Mouse (Mus musculus) stomach, embryonic 15.5 days (tissue): ENCODE results near the gene Ccr10. TPM values are rescaled to one million over a fixed set of nuclear protein-coding genes. Genes with fewer than 3 reads are reported as not detected.
A peak's percentile ranks its signal among the peaks of the same experiment; 100 is the strongest.

Experiments
- ATAC-seq: fragments of 200-750 bp; cut with Nextera tagmentation; 2 replicates; pipeline ENCODE4 v1.8.0; 2017; ENCODE audit warnings: low read depth, moderate number of reproducible peaks, moderate TSS enrichment; ENCODE audit not compliant: insufficient read depth, low FRiP score
- H3K27ac ChIP-seq: fragments of 300-500 bp; sonication (generic); 2 replicates; pipeline ENCODE4 v1.5.1; 2015; ENCODE audit warnings: mild to moderate bottlenecking, inconsistent platforms
- H3K27me3 ChIP-seq: fragments of 300-500 bp; sonication (generic); replicated peaks from 2 replicates; pipeline ENCODE4 v1.6.1; 2015; ENCODE audit warnings: inconsistent platforms
- H3K36me3 ChIP-seq: fragments of 300-500 bp; sonication (generic); 2 replicates; pipeline ENCODE4 v1.6.1; 2015; ENCODE audit warnings: inconsistent platforms
- H3K4me1 ChIP-seq: fragments of 300-500 bp; sonication (generic); 2 replicates; pipeline ENCODE4 v1.6.1; 2015; ENCODE audit warnings: inconsistent platforms
- H3K4me2 ChIP-seq: fragments of 300-500 bp; sonication (generic); 2 replicates; pipeline ENCODE4 v1.6.1; 2015; ENCODE audit warnings: mild to moderate bottlenecking, inconsistent platforms
- H3K4me3 ChIP-seq: fragments of 300-500 bp; sonication (generic); replicated peaks from 2 replicates; pipeline ENCODE4 v1.5.1; 2015; ENCODE audit warnings: inconsistent platforms
- H3K9ac ChIP-seq: fragments of 300-500 bp; sonication (generic); 2 replicates; pipeline ENCODE4 v1.6.1; 2015; ENCODE audit warnings: inconsistent platforms
- H3K9me3 ChIP-seq: fragments of 300-500 bp; sonication (generic); 2 replicates; pipeline ENCODE4 v1.6.1; 2016; ENCODE audit warnings: inconsistent platforms
- WGBS: fragments of 180-500 bp; shearing (Covaris S2); methylation state at CpG from one replicate; pipeline ENCODE4 v1.1.7; 2015; 5-methylcytosine and 5-hydroxymethylcytosine counted together
- polyA plus RNA-seq: library from polyadenylated mRNA; unstranded; fragments of >200 nt; fragmentation: Nextera tagmentation; extraction: Ambion mirVana; gene quantifications from 2 replicates; pipeline ENCODE4 v1.2.1, GENCODE M21; 2015

Ccr10 gene
- polyA plus RNA-seq, result 0.19 and 0.34 TPM in 2 replicates

DNA sequence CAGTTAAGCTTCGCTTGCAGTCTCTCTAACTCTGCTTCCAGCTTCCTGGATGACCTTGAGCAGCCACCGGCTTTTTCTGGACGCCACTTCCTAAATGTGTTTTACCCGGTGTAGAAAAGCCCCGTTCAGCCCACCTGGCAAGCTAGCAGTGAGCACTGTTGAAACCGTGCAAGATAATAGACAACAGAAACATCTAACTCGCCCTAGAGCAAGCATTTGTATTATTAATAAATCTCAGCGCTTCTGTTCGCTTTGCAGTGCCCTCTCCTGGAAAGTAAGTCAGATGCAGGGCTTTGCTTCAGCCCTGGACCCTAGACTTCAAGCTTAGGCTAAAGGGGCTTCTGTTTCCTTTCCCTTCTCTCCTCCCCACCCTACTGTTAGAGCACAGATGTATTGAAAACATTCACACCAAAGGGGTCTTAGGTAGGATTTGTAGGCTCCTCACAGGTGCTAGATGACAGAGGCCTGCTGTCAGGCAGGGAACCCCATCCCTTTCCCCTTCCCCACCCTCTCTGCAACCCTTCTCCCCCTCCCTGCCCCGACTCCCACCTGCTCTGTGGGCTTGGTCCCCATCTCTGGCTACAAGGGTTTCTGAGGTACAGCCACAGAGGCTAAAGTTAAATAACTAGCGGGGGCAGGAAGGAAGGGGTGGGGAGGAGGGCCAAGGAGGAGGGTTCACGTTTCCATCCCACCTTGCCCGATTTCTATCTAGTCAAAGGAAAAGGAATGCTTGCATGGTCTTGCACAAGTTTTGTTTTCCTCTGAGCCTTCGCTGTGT, at the start of gene Ccr10:
Gene Ccr10, minus strand, starts transcription at position 593 of the 778 bp plus-strand sequence.
- no peak for ATAC-seq
- WGBS, result 20% methylated on average over 14 of the region's 14 CpGs

DNA sequence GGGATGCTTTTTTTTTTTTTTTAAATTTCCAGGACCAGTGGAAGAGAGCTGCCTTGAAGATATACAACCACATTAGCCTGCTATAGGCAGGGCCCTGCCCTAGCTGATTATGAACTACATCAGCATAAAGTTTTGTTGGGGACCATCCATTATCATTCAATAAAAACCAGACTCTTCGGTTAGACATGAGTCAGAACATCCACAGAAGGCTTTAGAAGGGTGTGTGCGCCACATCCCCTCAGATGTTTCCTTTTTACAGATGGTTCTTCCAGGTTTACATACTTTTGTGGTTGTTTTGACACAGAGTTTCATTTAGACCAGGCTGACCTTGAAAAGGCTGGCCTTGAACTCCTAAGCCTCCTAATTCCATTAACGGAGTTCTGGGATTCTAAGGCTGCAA, 49.1 kb upstream of the Ccr10 start:
- 77% methylated on average over 3 of the region's 3 CpGs for WGBS
- H3K9ac ChIP-seq, result no peak overlapping the region
- 0 out of 2 replicates have a peak, but pooled peaks cover 8% of the 10 kb centered on the region for H3K4me1 ChIP-seq
- no peak for ATAC-seq
- no peaks in the 10 kb centered on the region for H3K36me3 ChIP-seq
- H3K4me3 ChIP-seq, result no peak overlapping the region
- no peak overlapping the region for H3K4me2 ChIP-seq
- no peaks in the 10 kb centered on the region for H3K9me3 ChIP-seq
- no peaks in the 10 kb centered on the region for H3K27me3 ChIP-seq
- H3K27ac ChIP-seq, result no peak overlapping the region

More for the DNA sequence above, at the start of gene Ccr10:
- Histone ChIP-seq H3K4me1 (peaks cover 45% of the 10 kb centered on the region), H3K27ac (no peak within 1 kb of the TSS), H3K36me3 (no peaks in the 10 kb centered on the region), H3K9ac (no peak within 1 kb of the TSS), H3K27me3 (peaks cover 27% of the 10 kb centered on the region), H3K4me2 (peak within 1 kb of the TSS; percentile 81), H3K4me3 (peak within 1 kb of the TSS; percentile 41), H3K9me3 (no peaks in the 10 kb centered on the region)

DNA sequence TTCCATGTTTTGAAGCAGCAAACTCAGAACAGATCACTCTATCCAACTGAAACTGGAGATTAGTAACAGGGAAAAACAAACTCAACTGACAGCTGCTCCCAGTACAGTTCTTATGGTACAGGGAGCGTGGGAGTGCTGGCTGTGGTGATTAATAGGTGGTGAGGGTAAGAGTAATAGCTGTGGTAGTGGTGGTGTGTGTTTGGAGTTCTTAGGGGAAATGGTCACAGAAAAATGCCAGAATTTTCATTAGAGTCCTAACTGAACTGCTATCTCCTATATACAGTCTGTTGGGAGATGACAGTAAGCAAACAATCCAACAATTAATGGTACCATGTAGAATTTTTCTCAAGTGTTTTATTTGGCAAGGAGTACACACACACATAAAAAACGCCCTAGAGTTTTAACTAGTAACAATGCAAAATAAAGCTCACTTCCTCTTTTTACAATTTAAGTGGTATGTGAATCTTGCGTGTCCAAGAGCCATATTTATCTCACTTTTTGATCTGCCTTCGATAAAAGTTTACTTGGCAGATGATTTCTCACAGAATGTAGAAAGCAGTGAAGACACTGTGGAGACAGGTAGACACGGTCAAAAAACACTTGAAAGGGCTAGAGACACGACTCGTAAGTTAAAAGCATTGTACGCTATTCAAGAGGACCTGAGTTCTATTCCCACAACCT, 46.2 kb upstream of the Ccr10 start:
- H3K4me2 ChIP-seq, result no peak overlapping the region

DNA sequence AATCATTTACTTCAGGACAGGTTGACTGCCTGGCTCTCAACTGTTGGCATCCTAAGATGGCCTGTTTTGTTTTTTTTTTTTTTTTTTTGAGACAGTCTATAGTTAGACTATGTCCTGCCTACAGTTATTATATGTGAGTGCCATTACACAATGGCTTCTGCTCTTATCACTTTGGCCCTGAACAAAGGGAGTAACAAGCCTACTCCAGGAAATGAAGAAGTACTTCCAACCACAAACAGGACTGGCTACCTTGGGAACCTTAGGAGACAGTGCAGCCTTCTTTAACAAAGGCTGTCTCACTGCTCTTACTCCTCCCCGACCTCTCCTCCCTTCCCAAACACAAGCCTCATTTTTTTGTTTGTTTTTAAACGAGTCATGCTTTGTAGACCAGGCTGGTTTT, 45.6 kb upstream of the Ccr10 start:
- no peak for ATAC-seq
- H3K4me1 ChIP-seq, result 0 out of 2 replicates have a peak, but pooled peaks cover 5% of the 10 kb centered on the region
- H3K4me3 ChIP-seq, result no peak overlapping the region
- no peak overlapping the region for H3K4me2 ChIP-seq
- no peaks in the 10 kb centered on the region for H3K9me3 ChIP-seq
- peaks cover 7% of the 10 kb centered on the region; the same call in 1 of the 2 replicates for H3K36me3 ChIP-seq
- H3K27ac ChIP-seq, result 0 out of 2 replicates have a peak overlapping the region, but pooled peaks have one; percentile 3
- WGBS, result 26% methylated on average over 2 of the region's 2 CpGs
- no peaks in the 10 kb centered on the region for H3K27me3 ChIP-seq
- H3K9ac ChIP-seq, result no peak overlapping the region

More for the DNA sequence above, 46.2 kb upstream of the Ccr10 start:
- Histone ChIP-seq H3K4me3 (no peak overlapping the region), H3K36me3 (peaks cover 6% of the 10 kb centered on the region; the same call in 1 of the 2 replicates), H3K9ac (no peak overlapping the region), H3K9me3 (no peaks in the 10 kb centered on the region), H3K27me3 (no peaks in the 10 kb centered on the region), H3K27ac (0 out of 2 replicates have a peak overlapping the region, but pooled peaks have one; percentile 3), H3K4me1 (0 out of 2 replicates have a peak, but pooled peaks cover 5% of the 10 kb centered on the region)
- 67% methylated on average over 8 of the region's 8 CpGs for WGBS
- ATAC-seq, result no peak

DNA sequence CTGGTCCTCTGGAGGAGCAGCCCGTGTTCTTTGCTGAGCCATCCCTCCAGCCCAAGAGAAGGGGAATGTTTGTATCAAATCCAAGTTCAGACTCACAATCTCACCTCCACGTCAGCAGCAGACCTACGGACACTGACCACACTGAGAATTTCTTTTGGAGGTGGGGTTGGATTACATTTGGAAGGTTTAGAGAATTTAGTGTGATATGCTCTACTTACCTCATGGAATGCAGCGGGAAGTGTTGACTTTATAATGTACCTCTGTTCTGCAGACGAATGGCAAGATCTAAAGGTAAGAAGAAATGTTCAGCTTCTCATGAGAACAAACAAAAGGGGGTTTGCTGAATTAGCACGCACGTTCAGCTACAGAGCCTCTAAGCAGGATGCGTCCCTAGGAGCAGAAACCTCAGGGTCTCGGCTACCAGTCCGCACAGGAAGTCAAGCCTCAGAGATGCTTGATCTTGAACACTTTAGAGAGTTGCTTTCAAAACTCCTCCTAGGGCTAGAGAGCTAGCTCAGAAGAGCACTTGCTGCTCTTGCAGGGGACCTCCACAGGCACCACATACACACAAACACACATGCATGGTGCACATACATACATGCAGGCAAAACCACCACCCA, 43.3 kb upstream of the Ccr10 start:
- no peak overlapping the region for H3K9ac ChIP-seq
- 80% methylated on average over 10 of the region's 10 CpGs for WGBS
- no peaks in the 10 kb centered on the region for H3K27me3 ChIP-seq
- H3K4me1 ChIP-seq, result no peaks in the 10 kb centered on the region
- H3K4me3 ChIP-seq, result no peak overlapping the region
- peaks cover 12% of the 10 kb centered on the region; the same call in 1 of the 2 replicates for H3K36me3 ChIP-seq
- ATAC-seq, result no peak
- no peak overlapping the region for H3K27ac ChIP-seq
- H3K9me3 ChIP-seq, result no peaks in the 10 kb centered on the region
- H3K4me2 ChIP-seq, result no peak overlapping the region

DNA sequence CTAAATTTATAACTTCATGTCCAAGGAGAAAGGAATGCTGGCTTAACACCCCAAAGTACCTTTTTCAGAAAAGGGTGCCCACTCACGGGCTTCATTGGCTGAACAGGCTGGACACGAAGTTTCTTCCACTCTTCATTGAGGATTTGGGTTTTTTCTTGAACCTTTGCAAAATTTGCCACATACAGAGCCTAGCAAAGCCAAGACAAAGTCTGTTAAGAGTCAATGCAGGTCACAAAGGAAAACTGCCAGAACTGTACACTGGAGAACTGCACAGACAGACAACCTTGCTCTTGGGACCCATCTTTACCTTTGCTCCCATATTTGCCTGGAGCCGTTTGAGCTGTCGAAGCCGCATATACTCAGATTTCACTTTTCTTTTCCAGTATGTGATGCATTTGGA, 41.7 kb upstream of the Ccr10 start:
- no peak for ATAC-seq

DNA sequence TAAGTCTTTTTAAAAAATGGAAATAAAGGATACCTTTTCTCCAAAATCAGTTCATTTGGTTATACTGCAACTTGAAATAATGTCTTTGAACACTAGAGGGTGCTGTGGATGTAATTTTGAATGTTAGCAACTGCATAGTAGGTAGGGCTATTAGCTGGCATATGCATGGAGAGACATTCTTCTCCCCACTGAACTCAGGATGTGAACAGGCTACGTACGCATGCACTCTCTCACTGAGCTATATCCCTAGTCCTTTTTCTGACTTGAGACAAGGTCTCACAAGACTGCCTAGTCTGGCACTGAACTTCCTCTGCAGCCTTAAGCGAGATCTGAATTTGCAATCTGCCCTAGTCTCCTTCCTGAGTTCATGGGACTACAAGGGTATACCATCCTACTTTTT, 36.7 kb upstream of the Ccr10 start:
- H3K9ac ChIP-seq, result no peak overlapping the region
- H3K4me2 ChIP-seq, result no peak overlapping the region
- no peak overlapping the region; the same call in 1 of the 2 replicates for H3K27ac ChIP-seq
- H3K4me1 ChIP-seq, result no peaks in the 10 kb centered on the region
- H3K9me3 ChIP-seq, result no peaks in the 10 kb centered on the region
- peaks cover 34% of the 10 kb centered on the region for H3K36me3 ChIP-seq
- H3K4me3 ChIP-seq, result no peak overlapping the region
- 35% methylated on average over 3 of the region's 3 CpGs for WGBS
- ATAC-seq, result peak; percentile 75; the same call in 1 of the 2 replicates
- H3K27me3 ChIP-seq, result no peaks in the 10 kb centered on the region

More for the DNA sequence above, 41.7 kb upstream of the Ccr10 start:
- Histone ChIP-seq H3K27ac (no peak overlapping the region), H3K4me3 (no peak overlapping the region), H3K27me3 (no peaks in the 10 kb centered on the region), H3K36me3 (peaks cover 18% of the 10 kb centered on the region; the same call in 1 of the 2 replicates), H3K9me3 (no peaks in the 10 kb centered on the region), H3K4me1 (no peaks in the 10 kb centered on the region), H3K4me2 (no peak overlapping the region), H3K9ac (no peak overlapping the region)
- whole genome bisulfite sequencing, result 90% methylated on average over 5 of the region's 5 CpGs

DNA sequence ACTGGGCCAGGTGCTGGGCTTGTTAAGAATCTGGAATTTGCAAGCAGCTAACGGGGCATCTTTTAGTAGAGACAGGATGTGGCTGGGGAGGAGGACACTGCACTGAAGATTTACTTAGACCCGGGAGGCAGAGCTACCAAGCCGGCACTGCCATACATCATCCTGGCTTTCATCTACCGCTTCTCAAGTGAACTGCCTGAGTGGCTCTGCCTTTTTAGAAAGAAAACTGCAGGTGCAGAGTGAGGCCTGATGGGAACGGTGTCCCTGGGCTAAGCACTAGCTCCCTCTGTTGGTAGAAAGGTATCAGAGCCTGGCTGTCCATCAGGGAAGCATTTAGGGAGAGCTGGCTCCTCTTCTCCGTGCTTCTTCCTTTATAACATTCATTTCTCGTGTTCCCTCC, 25.7 kb upstream of the Ccr10 start:
- 16% methylated on average over 7 of the region's 7 CpGs for WGBS
- peaks cover 47% of the 10 kb centered on the region for H3K36me3 ChIP-seq
- ATAC-seq, result no peak

DNA sequence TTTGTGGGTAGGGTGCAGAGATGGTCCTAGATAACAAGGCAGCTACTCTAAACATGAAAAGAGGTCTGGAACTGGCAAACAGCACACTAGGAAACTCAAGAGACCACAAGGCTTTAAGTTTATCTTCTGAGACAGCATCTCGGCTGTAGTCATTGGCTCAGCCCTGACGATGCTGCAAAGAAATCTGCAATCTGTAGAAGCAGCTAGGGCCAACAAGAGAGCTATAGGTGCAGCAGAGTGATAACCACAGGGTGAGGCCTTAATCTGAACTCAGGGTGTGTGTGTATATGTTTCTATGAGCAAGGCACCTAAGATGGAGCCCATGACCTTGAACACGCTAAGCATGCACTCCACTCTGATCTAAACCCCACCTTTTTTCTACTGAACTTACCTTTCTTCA, 24.3 kb upstream of the Ccr10 start:
- no peak overlapping the region for H3K9ac ChIP-seq
- no peaks in the 10 kb centered on the region for H3K4me1 ChIP-seq
- WGBS, result 72% methylated on average over 3 of the region's 3 CpGs
- H3K27me3 ChIP-seq, result no peaks in the 10 kb centered on the region
- no peaks in the 10 kb centered on the region for H3K9me3 ChIP-seq
- no peak for ATAC-seq
- no peak overlapping the region for H3K27ac ChIP-seq
- no peak overlapping the region for H3K4me3 ChIP-seq
- H3K4me2 ChIP-seq, result no peak overlapping the region
- H3K36me3 ChIP-seq, result peaks cover 52% of the 10 kb centered on the region

More for the DNA sequence above, 25.7 kb upstream of the Ccr10 start:
- Histone ChIP-seq H3K27ac (no peak overlapping the region), H3K27me3 (no peaks in the 10 kb centered on the region), H3K4me3 (no peak overlapping the region), H3K9me3 (no peaks in the 10 kb centered on the region), H3K9ac (no peak overlapping the region), H3K4me2 (no peak overlapping the region), H3K4me1 (no peaks in the 10 kb centered on the region)

DNA sequence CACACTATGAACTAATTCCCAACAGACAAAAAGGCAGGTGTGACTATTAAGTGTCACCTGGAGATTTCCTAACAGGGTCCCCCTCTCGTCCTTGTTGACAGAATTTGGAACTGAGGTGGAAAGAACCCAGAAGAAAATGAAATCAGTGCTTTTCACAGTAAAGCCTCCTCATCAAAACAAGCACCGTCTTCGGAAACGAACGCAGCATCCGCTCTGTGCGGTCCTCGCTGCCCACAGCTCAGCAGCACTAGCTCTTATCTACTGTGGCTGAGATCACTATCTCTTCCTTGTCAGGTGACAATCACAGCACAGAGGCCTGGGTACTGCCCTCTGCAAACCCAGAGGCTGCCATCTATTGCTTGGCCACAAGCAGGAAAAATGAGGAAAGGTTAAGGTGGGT, 20.9 kb upstream of the Ccr10 start:
- Histone ChIP-seq H3K4me3 (no peak overlapping the region), H3K27ac (no peak overlapping the region), H3K4me2 (no peak overlapping the region), H3K9me3 (no peaks in the 10 kb centered on the region), H3K9ac (no peak overlapping the region), H3K36me3 (peaks cover 39% of the 10 kb centered on the region), H3K4me1 (0 out of 2 replicates have a peak, but pooled peaks cover 4% of the 10 kb centered on the region), H3K27me3 (no peaks in the 10 kb centered on the region)
- ATAC-seq, result no peak
- 89% methylated on average over 8 of the region's 8 CpGs for WGBS

DNA sequence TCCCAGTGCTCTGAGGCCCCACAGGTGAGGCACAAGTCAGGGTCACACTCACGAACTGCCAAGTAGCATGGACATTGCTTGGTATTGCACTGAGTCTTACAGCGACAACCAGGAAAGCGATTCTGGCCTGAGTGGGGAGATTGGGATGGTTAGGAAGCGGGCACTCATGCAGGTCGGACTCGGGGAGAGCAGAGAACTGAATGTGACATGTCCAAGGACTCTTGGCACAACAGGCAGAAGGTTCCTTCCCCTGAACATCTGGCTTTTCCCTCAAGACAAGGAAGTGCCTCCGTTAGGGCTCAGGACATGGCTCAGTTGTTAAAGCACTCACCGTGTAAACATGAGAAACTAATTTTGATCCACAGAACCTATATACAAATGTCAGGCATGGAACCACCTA, 20.3 kb upstream of the Ccr10 start:
- Histone ChIP-seq H3K4me2 (no peak overlapping the region), H3K9ac (no peak overlapping the region), H3K27me3 (no peaks in the 10 kb centered on the region), H3K36me3 (peaks cover 39% of the 10 kb centered on the region), H3K4me3 (no peak overlapping the region), H3K27ac (no peak overlapping the region), H3K4me1 (peaks cover 10% of the 10 kb centered on the region; the same call in 1 of the 2 replicates), H3K9me3 (no peaks in the 10 kb centered on the region)
- 85% methylated on average over 8 of the region's 8 CpGs for WGBS
- ATAC-seq, result no peak
